Mouse (Mus musculus) hindbrain, embryonic 11.5 days (tissue): ENCODE measurements around the gene Hoxd12. TPM values are rescaled to one million over a fixed set of nuclear protein-coding genes. Genes with fewer than 3 reads are reported as not detected.

ENCODE experiments used
- ATAC-seq: fragments of 200-750 bp; cut with Nextera tagmentation; 2 replicates; pipeline ENCODE4 v1.8.0; 2017; ENCODE audit warnings: mild to moderate bottlenecking, moderate TSS enrichment, moderate library complexity; ENCODE audit not compliant: low FRiP score
- DNase-seq: peaks from one replicate; pipeline ENCODE4 v3.0.0-alpha.2; 2015; ENCODE audit warnings: low spot score
- H3K27ac ChIP-seq: fragments of 300-500 bp; sonication (generic); 2 replicates; pipeline ENCODE4 v1.5.1; 2014; ENCODE audit warnings: mild to moderate bottlenecking, low read depth, low read length
- H3K27me3 ChIP-seq: fragments of 300-500 bp; sonication (generic); 2 replicates; pipeline ENCODE4 v1.6.1; 2014; ENCODE audit warnings: mild to moderate bottlenecking, low read length, moderate library complexity, mixed read lengths; ENCODE audit not compliant: control insufficient read depth, insufficient read depth
- H3K36me3 ChIP-seq: fragments of 300-500 bp; sonication (generic); 2 replicates; pipeline ENCODE4 v1.6.1; 2014; ENCODE audit warnings: mild to moderate bottlenecking, low read length, moderate library complexity, mixed read lengths; ENCODE audit not compliant: control insufficient read depth, insufficient read depth
- H3K4me1 ChIP-seq: fragments of 300-500 bp; sonication (generic); replicated peaks from 2 replicates; pipeline ENCODE4 v1.6.1; 2014; ENCODE audit warnings: low read length, mixed read lengths; ENCODE audit not compliant: control insufficient read depth, insufficient read depth
- H3K4me2 ChIP-seq: fragments of 300-500 bp; sonication (generic); replicated peaks from 2 replicates; pipeline ENCODE4 v1.6.1; 2014; ENCODE audit warnings: mild to moderate bottlenecking, low read depth, low read length
- H3K4me3 ChIP-seq: fragments of 300-500 bp; sonication (generic); 2 replicates; pipeline ENCODE4 v1.5.1; 2014; ENCODE audit warnings: low read depth, low read length
- H3K9ac ChIP-seq: fragments of 300-500 bp; sonication (generic); 2 replicates; pipeline ENCODE4 v1.6.1; 2014; ENCODE audit warnings: low read depth, low read length
- H3K9me3 ChIP-seq: fragments of 300-500 bp; sonication (generic); 2 replicates; pipeline ENCODE4 v1.6.1; 2016; ENCODE audit warnings: low read length; ENCODE audit not compliant: control insufficient read depth
- WGBS: fragments of 180-500 bp; shearing (Covaris S2); extraction: QIAGEN DNeasy Blood & Tissue Kit; methylation state at CpG from one replicate; pipeline ENCODE4 v1.1.7; 2014; 5-methylcytosine and 5-hydroxymethylcytosine counted together
- polyA plus RNA-seq: library from polyadenylated mRNA; unstranded; fragments of >200 nt; fragmentation: Nextera tagmentation; extraction: Ambion mirVana; gene quantifications from 2 replicates; pipeline ENCODE4 v1.2.1, GENCODE M21; 2014

The Hoxd12 gene
- polyA plus RNA-seq, 1 experiment from 2014 or later, result not detected

- Histone ChIP-seq H3K27me3 (peaks cover 95% of the 10 kb centered on the region), H3K27ac (no peak overlapping the region), H3K4me3 (no peak overlapping the region), H3K9me3 (no peaks in the 10 kb centered on the region), H3K4me2 (0 out of 2 replicates have a peak overlapping the region, but pooled peaks have one; percentile 1), H3K9ac (no peak overlapping the region), H3K4me1 (peaks cover 8% of the 10 kb centered on the region; the same call in 1 of the 2 replicates), H3K36me3 (no peaks in the 10 kb centered on the region)
- no peak for ATAC-seq
- 3% methylated on average over 30 of the region's 30 CpGs for WGBS
- peak; percentile 58 for DNase-seq
Measured at GRCm38 (mm10) chr2:74660421-74661375, 14.1 kb upstream of the Hoxd12 start.

GRCm38 (mm10) chr2:74661685-74662084, 13.1 kb upstream of the Hoxd12 start:
- Histone ChIP-seq H3K9me3 (no peaks in the 10 kb centered on the region), H3K4me3 (no peak overlapping the region), H3K36me3 (no peaks in the 10 kb centered on the region), H3K4me1 (peaks cover 6% of the 10 kb centered on the region; the same call in 1 of the 2 replicates), H3K27me3 (peaks cover 94% of the 10 kb centered on the region), H3K27ac (no peak overlapping the region), H3K4me2 (0 out of 2 replicates have a peak overlapping the region, but pooled peaks have one; percentile 14), H3K9ac (no peak overlapping the region)
- DNase-seq, result peak; percentile 85
- WGBS, result under 1% methylated on average over 14 of the region's 14 CpGs
- peak; percentile 22; the same call in 1 of the 2 replicates for ATAC-seq

- H3K36me3 ChIP-seq, result no peaks in the 10 kb centered on the region
Measured at GRCm38 (mm10) chr2:74663291-74663925, 11.4 kb upstream of the Hoxd12 start.

GRCm38 (mm10) chr2:74666411-74666810, 8.4 kb upstream of the Hoxd12 start:
- H3K9me3 ChIP-seq, result no peaks in the 10 kb centered on the region
- H3K27me3 ChIP-seq, result peaks cover 91% of the 10 kb centered on the region
- no peaks in the 10 kb centered on the region for H3K36me3 ChIP-seq
- H3K4me2 ChIP-seq, result no peak overlapping the region
- H3K4me1 ChIP-seq, result 0 out of 2 replicates have a peak, but pooled peaks cover 5% of the 10 kb centered on the region
- no peak overlapping the region for H3K4me3 ChIP-seq
- DNase-seq, result no peak
- 3% methylated on average over 7 of the region's 7 CpGs for WGBS
- H3K9ac ChIP-seq, result no peak overlapping the region
- no peak overlapping the region for H3K27ac ChIP-seq
- no peak for ATAC-seq

More at GRCm38 (mm10) chr2:74663291-74663925, 11.4 kb upstream of the Hoxd12 start:
- no peak for ATAC-seq
- H3K9ac ChIP-seq, result no peak overlapping the region
- H3K4me2 ChIP-seq, result no peak overlapping the region
- peak; percentile 77 for DNase-seq
- 5% methylated on average over 18 of the region's 18 CpGs for WGBS
- peaks cover 96% of the 10 kb centered on the region for H3K27me3 ChIP-seq
- H3K27ac ChIP-seq, result no peak overlapping the region
- peaks cover 5% of the 10 kb centered on the region; the same call in 1 of the 2 replicates for H3K4me1 ChIP-seq
- H3K4me3 ChIP-seq, result no peak overlapping the region
- no peaks in the 10 kb centered on the region for H3K9me3 ChIP-seq

GRCm38 (mm10) chr2:74667191-74667841, 7.5 kb upstream of the Hoxd12 start:
- no peak for DNase-seq
- ATAC-seq, result no peak
- no peak overlapping the region for H3K4me2 ChIP-seq

GRCm38 (mm10) chr2:74667842-74668357, 6.9 kb upstream of the Hoxd12 start, which contains the start of gene Hoxd13:
TSS of gene Hoxd13 (plus strand) at chr2:74668310.
- WGBS, result 0% methylated on average over 7 of the region's 51 CpGs
- ATAC-seq (peak; percentile 53), DNase-seq (no peak)
- Histone ChIP-seq H3K4me1 (0 out of 2 replicates have a peak, but pooled peaks cover 4% of the 10 kb centered on the region), H3K27ac (no peak within 1 kb of the TSS), H3K9ac (no peak within 1 kb of the TSS), H3K4me3 (peak within 1 kb of the TSS; percentile 33), H3K9me3 (no peaks in the 10 kb centered on the region), H3K27me3 (peaks cover 91% of the 10 kb centered on the region), H3K4me2 (peak within 1 kb of the TSS; percentile 60), H3K36me3 (no peaks in the 10 kb centered on the region)

More at GRCm38 (mm10) chr2:74667191-74667841, 7.5 kb upstream of the Hoxd12 start:
- H3K9ac ChIP-seq, result no peak overlapping the region
- no peak overlapping the region for H3K27ac ChIP-seq
- H3K4me1 ChIP-seq, result 0 out of 2 replicates have a peak, but pooled peaks cover 2% of the 10 kb centered on the region
- H3K4me3 ChIP-seq, result no peak overlapping the region
- WGBS, result 1% methylated on average over 36 of the region's 36 CpGs
- no peaks in the 10 kb centered on the region for H3K9me3 ChIP-seq
- peaks cover 91% of the 10 kb centered on the region for H3K27me3 ChIP-seq
- H3K36me3 ChIP-seq, result no peaks in the 10 kb centered on the region

- peak; percentile 56 for ATAC-seq
- Histone ChIP-seq H3K4me3 (peak overlapping the region; percentile 33), H3K4me1 (0 out of 2 replicates have a peak, but pooled peaks cover 4% of the 10 kb centered on the region), H3K9me3 (no peaks in the 10 kb centered on the region), H3K27me3 (peaks cover 91% of the 10 kb centered on the region), H3K4me2 (peak overlapping the region; percentile 60), H3K36me3 (no peaks in the 10 kb centered on the region), H3K27ac (no peak overlapping the region), H3K9ac (no peak overlapping the region)
- under 1% methylated on average over 51 of the region's 74 CpGs for WGBS
- DNase-seq, result no peak
Measured at GRCm38 (mm10) chr2:74668370-74669229, 6.2 kb upstream of the Hoxd12 start.
